Mouse (Mus musculus) midbrain, embryonic 16.5 days (tissue): Measurements from ENCODE around the gene Pcsk2. TPM values are rescaled to one million over a fixed set of nuclear protein-coding genes. Genes with fewer than 3 reads are reported as not detected.

Source experiments
- ATAC-seq: fragments of 200-750 bp; cut with Nextera tagmentation; 2 replicates; pipeline ENCODE4 v1.8.0; 2017; ENCODE audit warnings: moderate TSS enrichment
- H3K27ac ChIP-seq: fragments of 300-500 bp; sonication (generic); 2 replicates; pipeline ENCODE4 v1.5.1; 2014; ENCODE audit warnings: mild to moderate bottlenecking, low read length, mixed read lengths
- H3K27me3 ChIP-seq: fragments of 300-500 bp; sonication (generic); 2 replicates; pipeline ENCODE4 v1.6.1; 2014; ENCODE audit warnings: low read depth, low read length, mixed read lengths; ENCODE audit not compliant: control insufficient read depth, insufficient read depth
- H3K36me3 ChIP-seq: fragments of 300-500 bp; sonication (generic); 2 replicates; pipeline ENCODE4 v1.6.1; 2014; ENCODE audit warnings: mild to moderate bottlenecking, low read length, moderate library complexity, mixed read lengths; ENCODE audit not compliant: control insufficient read depth, insufficient read depth
- H3K4me1 ChIP-seq: fragments of 300-500 bp; sonication (generic); 2 replicates; pipeline ENCODE4 v1.6.1; 2014; ENCODE audit warnings: mild to moderate bottlenecking, low read length, mixed read lengths; ENCODE audit not compliant: control insufficient read depth, insufficient read depth
- H3K4me2 ChIP-seq: fragments of 300-500 bp; sonication (generic); 2 replicates; pipeline ENCODE4 v1.6.1; 2014; ENCODE audit warnings: mild to moderate bottlenecking, low read length, mixed read lengths
- H3K4me3 ChIP-seq: fragments of 300-500 bp; sonication (generic); 2 replicates; pipeline ENCODE4 v1.5.1; 2014; ENCODE audit warnings: low read depth, mild to moderate bottlenecking, low read length, moderate library complexity, mixed read lengths
- H3K9ac ChIP-seq: fragments of 300-500 bp; sonication (generic); 2 replicates; pipeline ENCODE4 v1.6.1; 2014; ENCODE audit warnings: low read depth, low read length, mixed read lengths
- H3K9me3 ChIP-seq: fragments of 300-500 bp; sonication (generic); replicated peaks from 2 replicates; pipeline ENCODE4 v1.6.1; 2014; ENCODE audit warnings: mild to moderate bottlenecking, low read length, mixed read lengths; ENCODE audit not compliant: control insufficient read depth, poor library complexity, severe bottlenecking
- WGBS: fragments of 180-500 bp; shearing (Covaris S2); extraction: QIAGEN DNeasy Blood & Tissue Kit; methylation state at CpG from one replicate; pipeline ENCODE4 v1.1.7; 2014; 5-methylcytosine and 5-hydroxymethylcytosine counted together
- polyA plus RNA-seq: library from polyadenylated mRNA; unstranded; fragments of >200 nt; fragmentation: Nextera tagmentation; extraction: Ambion mirVana; gene quantifications from 2 replicates; pipeline ENCODE4 v1.2.1, GENCODE M21; 2015

Pcsk2 gene
- polyA plus RNA-seq, 1 experiment from 2014 or later, result 35.2 TPM

DNA sequence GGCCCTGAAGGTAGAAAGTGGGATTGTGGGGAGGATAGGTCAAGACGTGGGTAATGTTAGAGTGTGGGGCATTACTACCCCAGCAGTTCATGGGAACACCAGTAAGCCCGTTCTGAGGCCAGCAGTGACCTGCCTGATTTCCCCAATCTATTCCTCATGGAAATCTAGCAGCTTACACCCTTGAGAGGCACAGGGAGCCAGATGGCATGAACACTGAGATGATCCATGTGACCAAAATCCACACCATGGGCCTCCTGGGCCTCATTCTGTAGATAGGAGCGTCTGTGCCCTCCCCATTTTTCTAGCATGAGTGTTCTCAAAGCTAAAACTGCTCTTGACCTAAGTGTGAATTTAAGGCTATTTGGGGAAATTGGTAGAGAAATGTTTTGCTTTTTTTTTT is 162.2 kb downstream of the Pcsk2 start:
- 65% methylated on average over 3 of the region's 3 CpGs for WGBS
- Histone ChIP-seq H3K27me3 (no peaks in the 10 kb centered on the region), H3K4me2 (no peak overlapping the region), H3K4me3 (no peak overlapping the region), H3K9ac (no peak overlapping the region), H3K27ac (no peak overlapping the region), H3K4me1 (no peaks in the 10 kb centered on the region), H3K9me3 (no peaks in the 10 kb centered on the region), H3K36me3 (no peaks in the 10 kb centered on the region; the same call in 1 of the 2 replicates)
- no peak for ATAC-seq

DNA sequence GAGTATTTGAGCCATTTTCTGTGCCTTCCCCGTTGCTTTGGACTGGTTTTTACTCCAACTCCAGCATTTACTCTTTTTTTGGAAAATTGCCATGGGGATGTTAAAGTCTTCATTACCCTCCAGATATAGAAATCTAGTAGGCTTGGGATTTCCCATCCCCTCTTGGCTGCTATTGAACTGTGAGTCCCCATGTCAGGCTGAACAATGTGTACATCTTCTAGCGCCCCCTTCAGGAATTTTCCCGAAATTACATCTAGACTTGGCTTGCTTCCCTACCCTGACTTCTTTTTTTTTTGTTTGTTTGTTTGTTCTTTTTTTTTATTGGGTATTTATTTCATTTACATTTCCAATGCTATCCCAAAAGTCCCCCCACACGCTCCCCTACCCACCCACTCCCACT is 163.3 kb downstream of the Pcsk2 start:
- 27% methylated on average over 4 of the region's 4 CpGs for WGBS
- Histone ChIP-seq H3K27me3 (no peaks in the 10 kb centered on the region), H3K4me3 (no peak overlapping the region), H3K27ac (no peak overlapping the region), H3K4me2 (no peak overlapping the region), H3K9ac (no peak overlapping the region), H3K4me1 (no peaks in the 10 kb centered on the region), H3K36me3 (no peaks in the 10 kb centered on the region; the same call in 1 of the 2 replicates), H3K9me3 (no peaks in the 10 kb centered on the region)
- ATAC-seq, result no peak

DNA sequence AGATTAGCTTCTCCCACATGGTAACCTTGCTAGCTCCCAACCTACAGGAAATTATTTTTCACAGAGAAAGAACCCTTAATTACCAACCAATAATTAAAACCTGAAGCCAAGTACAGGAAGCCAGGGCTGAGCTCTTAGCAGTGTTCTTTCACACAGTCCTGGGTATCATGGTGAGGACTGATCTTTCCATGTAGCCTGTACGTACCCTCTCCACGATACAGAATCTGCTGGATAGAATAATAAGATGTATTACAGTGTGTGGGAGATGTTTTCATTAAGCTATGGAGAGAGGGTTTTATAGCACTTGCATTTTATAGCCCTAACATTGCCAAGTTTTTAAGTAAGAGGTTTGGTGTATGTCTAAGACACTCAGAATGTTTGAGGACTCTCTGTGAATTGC is 164.0 kb downstream of the Pcsk2 start:
- Histone ChIP-seq H3K9me3 (no peaks in the 10 kb centered on the region), H3K27me3 (no peaks in the 10 kb centered on the region), H3K4me3 (no peak overlapping the region), H3K9ac (no peak overlapping the region), H3K4me2 (no peak overlapping the region), H3K36me3 (no peaks in the 10 kb centered on the region; the same call in 1 of the 2 replicates), H3K4me1 (no peaks in the 10 kb centered on the region), H3K27ac (no peak overlapping the region)
- 83% methylated on average over 2 of the region's 2 CpGs for WGBS
- no peak for ATAC-seq

GRCm38 (mm10) chr2:143711886-143712285 is 165.9 kb downstream of the Pcsk2 start:
- WGBS, result 90% methylated on average over 4 of the region's 4 CpGs
- no peaks in the 10 kb centered on the region for H3K4me1 ChIP-seq
- no peaks in the 10 kb centered on the region for H3K9me3 ChIP-seq
- H3K9ac ChIP-seq, result no peak overlapping the region
- H3K27me3 ChIP-seq, result no peaks in the 10 kb centered on the region
- no peak overlapping the region for H3K4me2 ChIP-seq
- no peaks in the 10 kb centered on the region for H3K36me3 ChIP-seq
- H3K4me3 ChIP-seq, result no peak overlapping the region
- no peak overlapping the region for H3K27ac ChIP-seq
- ATAC-seq, result no peak

DNA sequence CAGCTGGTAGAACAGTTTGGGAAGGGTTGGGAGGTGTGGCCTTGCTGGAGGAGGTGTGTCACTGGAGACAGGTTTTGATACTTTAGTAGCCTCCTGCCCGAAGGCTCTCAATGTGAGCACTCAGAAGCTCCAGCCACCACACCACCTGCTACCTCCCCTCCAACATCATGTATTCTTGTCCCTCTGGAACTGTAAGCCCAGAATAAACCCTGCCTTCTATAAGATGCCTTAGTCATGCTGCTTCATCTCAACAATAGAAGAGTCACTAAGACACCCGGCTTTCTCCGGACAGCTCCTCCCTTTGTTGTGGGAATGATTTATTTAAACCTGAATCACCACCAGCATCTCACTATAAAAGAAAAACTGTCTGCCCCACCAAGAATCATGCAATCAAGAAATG is 166.9 kb downstream of the Pcsk2 start:
- Histone ChIP-seq H3K27ac (no peak overlapping the region), H3K4me3 (no peak overlapping the region), H3K4me2 (no peak overlapping the region), H3K27me3 (no peaks in the 10 kb centered on the region), H3K9me3 (no peaks in the 10 kb centered on the region), H3K4me1 (no peaks in the 10 kb centered on the region), H3K9ac (no peak overlapping the region), H3K36me3 (no peaks in the 10 kb centered on the region)
- ATAC-seq, result no peak
- 63% methylated on average over 3 of the region's 3 CpGs for WGBS

DNA sequence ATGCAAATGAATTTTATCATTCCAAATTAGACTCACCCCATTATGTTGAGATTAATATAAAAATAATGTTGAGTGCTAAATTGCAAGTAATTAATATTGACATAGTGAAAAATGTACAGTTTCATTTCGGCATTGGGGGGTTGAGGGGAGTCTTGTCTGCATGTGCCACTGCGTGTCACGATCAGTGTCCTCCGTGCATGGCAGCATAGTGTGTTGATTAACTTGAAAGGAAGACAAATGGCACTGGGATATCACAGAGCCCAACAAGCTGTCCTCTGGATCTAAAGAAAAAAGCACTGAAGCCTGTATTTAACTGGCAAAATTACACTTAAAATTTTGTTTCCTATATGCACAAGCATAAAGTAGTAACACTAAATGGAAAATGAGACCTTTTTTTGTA is 167.9 kb downstream of the Pcsk2 start:
- ATAC-seq, result no peak
- Histone ChIP-seq H3K9ac (no peak overlapping the region), H3K9me3 (no peaks in the 10 kb centered on the region), H3K27me3 (no peaks in the 10 kb centered on the region), H3K4me2 (no peak overlapping the region), H3K4me1 (no peaks in the 10 kb centered on the region), H3K36me3 (no peaks in the 10 kb centered on the region), H3K4me3 (no peak overlapping the region), H3K27ac (no peak overlapping the region)
- 86% methylated on average over 4 of the region's 4 CpGs for WGBS

DNA sequence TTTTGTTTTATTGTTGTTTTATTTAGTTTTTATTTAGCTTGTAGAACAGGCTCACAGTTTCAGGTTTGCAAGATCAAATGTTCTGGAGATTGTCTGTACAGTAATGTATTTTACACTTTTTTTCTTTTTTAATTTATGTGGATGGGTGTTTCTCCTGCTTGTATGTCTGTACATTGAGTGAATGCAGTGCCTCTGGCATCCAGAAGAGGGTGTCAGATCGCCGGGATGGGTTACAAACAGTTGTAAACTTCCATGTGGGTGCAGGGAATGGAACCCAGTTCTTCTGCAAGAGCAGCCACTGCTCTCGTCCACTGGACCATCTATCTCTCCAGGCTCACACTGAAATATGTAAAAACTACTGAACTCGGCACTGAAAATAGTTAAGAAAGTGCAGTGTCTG is 169.2 kb downstream of the Pcsk2 start:
- Histone ChIP-seq H3K36me3 (no peaks in the 10 kb centered on the region), H3K9ac (no peak overlapping the region), H3K27ac (no peak overlapping the region), H3K9me3 (no peaks in the 10 kb centered on the region), H3K4me3 (no peak overlapping the region), H3K4me2 (no peak overlapping the region), H3K4me1 (no peaks in the 10 kb centered on the region), H3K27me3 (no peaks in the 10 kb centered on the region)
- 71% methylated on average over 4 of the region's 4 CpGs for WGBS
- no peak for ATAC-seq

DNA sequence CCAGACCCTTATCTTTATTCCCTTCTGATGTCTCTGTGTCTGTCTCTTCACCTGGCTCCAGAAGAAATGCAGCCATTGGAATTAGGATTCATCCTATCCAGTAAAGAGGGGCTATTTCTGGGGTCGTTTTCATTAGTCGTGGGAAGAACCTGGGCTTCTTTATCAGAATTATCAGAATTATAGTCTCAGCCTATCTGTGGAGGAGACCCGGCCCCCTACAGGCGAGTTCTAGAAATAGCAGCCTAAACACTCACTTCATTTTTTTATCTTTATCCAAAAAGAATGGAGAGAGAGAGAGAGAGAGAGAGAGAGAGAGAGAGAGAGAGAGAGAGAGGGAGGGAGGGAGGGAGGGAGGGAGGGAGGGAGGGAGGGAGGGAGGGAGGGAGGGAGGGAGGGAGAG is 177.3 kb downstream of the Pcsk2 start:
- Histone ChIP-seq H3K4me1 (no peaks in the 10 kb centered on the region), H3K9me3 (no peaks in the 10 kb centered on the region), H3K4me2 (no peak overlapping the region), H3K9ac (no peak overlapping the region), H3K36me3 (no peaks in the 10 kb centered on the region), H3K27me3 (no peaks in the 10 kb centered on the region), H3K4me3 (no peak overlapping the region), H3K27ac (no peak overlapping the region)
- no peak for ATAC-seq
- 24% methylated on average over 4 of the region's 4 CpGs for WGBS

- ATAC-seq, result no peak
- Histone ChIP-seq H3K9me3 (no peaks in the 10 kb centered on the region), H3K4me1 (no peaks in the 10 kb centered on the region), H3K27ac (no peak overlapping the region), H3K36me3 (no peaks in the 10 kb centered on the region), H3K4me2 (no peak overlapping the region), H3K4me3 (no peak overlapping the region), H3K9ac (no peak overlapping the region), H3K27me3 (no peaks in the 10 kb centered on the region)
- WGBS, result 91% methylated on average over 4 of the region's 4 CpGs
Measured at GRCm38 (mm10) chr2:143724101-143724500, 178.1 kb downstream of the Pcsk2 start.

- no peak overlapping the region for H3K9ac ChIP-seq
- no peak overlapping the region for H3K4me3 ChIP-seq
- no peaks in the 10 kb centered on the region for H3K36me3 ChIP-seq
- no peak for ATAC-seq
- WGBS, result 63% methylated on average over 8 of the region's 8 CpGs
- no peaks in the 10 kb centered on the region for H3K4me1 ChIP-seq
- H3K27ac ChIP-seq, result no peak overlapping the region
- no peaks in the 10 kb centered on the region for H3K27me3 ChIP-seq
- H3K9me3 ChIP-seq, result no peaks in the 10 kb centered on the region
- H3K4me2 ChIP-seq, result no peak overlapping the region
Measured at GRCm38 (mm10) chr2:143724720-143725119, 178.8 kb downstream of the Pcsk2 start.
